Mouse (Mus musculus) heart, embryonic 12.5 days (tissue): ENCODE data around the gene Tmem138. TPM values are rescaled to one million over a fixed set of nuclear protein-coding genes. Genes with fewer than 3 reads are reported as not detected.
A peak's percentile ranks its signal among the peaks of the same experiment; 100 is the strongest.

Experiments
- ATAC-seq: fragments of 200-750 bp; cut with Nextera tagmentation; 2 replicates; pipeline ENCODE4 v1.8.0; 2017; ENCODE audit warnings: moderate TSS enrichment, moderate library complexity; ENCODE audit not compliant: insufficient number of reproducible peaks, low FRiP score
- H3K27ac ChIP-seq: fragments of 300-500 bp; sonication (generic); 2 replicates; pipeline ENCODE4 v1.5.1; 2016; ENCODE audit warnings: mild to moderate bottlenecking, moderate library complexity; ENCODE audit not compliant: poor library complexity, severe bottlenecking
- H3K27me3 ChIP-seq: fragments of 300-500 bp; sonication (generic); replicated peaks from 2 replicates; pipeline ENCODE4 v1.6.1; 2016; ENCODE audit warnings: mild to moderate bottlenecking, moderate library complexity
- H3K36me3 ChIP-seq: fragments of 300-500 bp; sonication (generic); 2 replicates; pipeline ENCODE4 v1.6.1; 2016; ENCODE audit warnings: mild to moderate bottlenecking, moderate library complexity
- H3K4me1 ChIP-seq: fragments of 300-500 bp; sonication (generic); replicated peaks from 2 replicates; pipeline ENCODE4 v1.6.1; 2016; ENCODE audit warnings: mild to moderate bottlenecking
- H3K4me2 ChIP-seq: fragments of 300-500 bp; sonication (generic); 2 replicates; pipeline ENCODE4 v1.6.1; 2016; ENCODE audit warnings: mild to moderate bottlenecking, moderate library complexity
- H3K4me3 ChIP-seq: fragments of 300-500 bp; sonication (generic); 2 replicates; pipeline ENCODE4 v1.5.1; 2016; ENCODE audit warnings: mild to moderate bottlenecking
- H3K9ac ChIP-seq: fragments of 300-500 bp; sonication (generic); 2 replicates; pipeline ENCODE4 v1.6.1; 2016; ENCODE audit warnings: mild to moderate bottlenecking, moderate library complexity
- H3K9me3 ChIP-seq: fragments of 300-500 bp; sonication (generic); replicated peaks from 2 replicates; pipeline ENCODE4 v1.6.1; 2016; ENCODE audit warnings: mild to moderate bottlenecking, moderate library complexity
- WGBS: fragments of 180-500 bp; shearing (Covaris S2); methylation state at CpG from one replicate; pipeline ENCODE4 v1.1.7; 2016; 5-methylcytosine and 5-hydroxymethylcytosine counted together
- polyA plus RNA-seq: library from polyadenylated mRNA; unstranded; fragments of >200 nt; fragmentation: Nextera tagmentation; extraction: Ambion mirVana; gene quantifications from 2 replicates; pipeline ENCODE4 v1.2.1, GENCODE M21; 2016

Tmem138 gene
- 26.2 and 26.5 TPM in 2 replicates for polyA plus RNA-seq

DNA sequence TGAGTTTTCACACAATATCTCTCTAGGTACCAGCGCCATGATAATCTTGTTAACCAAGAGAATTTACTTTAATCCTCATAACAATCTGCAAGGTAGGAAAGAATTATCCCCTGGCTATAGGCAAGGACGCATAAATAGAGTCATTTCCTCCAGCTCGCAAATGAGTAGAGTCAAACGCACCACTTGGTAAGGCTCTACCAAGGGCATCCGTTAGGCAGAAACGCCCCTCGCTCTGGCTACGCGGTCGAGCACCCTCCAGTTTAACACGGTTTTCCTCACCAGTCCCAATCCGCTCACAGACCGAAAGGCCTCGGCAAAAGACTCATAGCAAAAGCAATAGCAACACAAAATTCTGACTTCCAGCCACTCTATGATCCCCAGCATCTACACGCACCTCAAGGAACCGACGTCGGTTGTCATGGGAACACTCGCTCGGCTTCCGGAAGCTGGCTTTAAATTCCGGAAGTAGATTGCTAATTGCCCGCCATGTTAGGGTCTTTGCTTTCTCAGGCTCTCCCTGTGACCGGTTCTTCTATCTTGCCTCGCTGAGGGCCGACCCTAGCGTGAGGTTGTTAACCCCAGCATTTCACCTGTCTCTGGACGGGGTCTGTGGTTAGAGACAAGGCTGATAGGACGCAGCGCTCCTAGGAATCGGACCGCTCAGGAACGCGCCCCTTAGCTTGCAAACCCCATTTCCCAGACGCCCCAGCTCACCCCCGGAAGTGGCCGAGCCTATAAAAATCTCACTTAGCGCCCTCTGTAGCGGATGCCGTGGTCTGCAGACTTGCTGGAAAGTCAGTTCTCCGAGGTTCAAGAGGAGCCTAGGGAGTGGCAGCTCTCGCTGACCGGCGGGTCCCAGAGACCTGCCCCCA, at the start of gene Tmem138, which contains the start of gene Cyb561a3:
Gene Tmem138, minus strand, starts transcription at position 673 of the 872 bp plus-strand sequence.
Gene Cyb561a3, plus strand, starts transcription at position 483 of the 872 bp plus-strand sequence.
- Histone ChIP-seq H3K4me1 (peaks cover 16% of the 10 kb centered on the region), H3K27me3 (no peaks in the 10 kb centered on the region), H3K9me3 (no peaks in the 10 kb centered on the region), H3K4me2 (peak within 1 kb of the TSS; percentile 87), H3K9ac (peak within 1 kb of the TSS; percentile 83), H3K36me3 (peaks cover 37% of the 10 kb centered on the region), H3K27ac (peak within 1 kb of the TSS; percentile 86), H3K4me3 (peak within 1 kb of the TSS; percentile 65)
- peak; percentile 93 for ATAC-seq
- under 1% methylated on average over 44 of the region's 44 CpGs for WGBS

DNA sequence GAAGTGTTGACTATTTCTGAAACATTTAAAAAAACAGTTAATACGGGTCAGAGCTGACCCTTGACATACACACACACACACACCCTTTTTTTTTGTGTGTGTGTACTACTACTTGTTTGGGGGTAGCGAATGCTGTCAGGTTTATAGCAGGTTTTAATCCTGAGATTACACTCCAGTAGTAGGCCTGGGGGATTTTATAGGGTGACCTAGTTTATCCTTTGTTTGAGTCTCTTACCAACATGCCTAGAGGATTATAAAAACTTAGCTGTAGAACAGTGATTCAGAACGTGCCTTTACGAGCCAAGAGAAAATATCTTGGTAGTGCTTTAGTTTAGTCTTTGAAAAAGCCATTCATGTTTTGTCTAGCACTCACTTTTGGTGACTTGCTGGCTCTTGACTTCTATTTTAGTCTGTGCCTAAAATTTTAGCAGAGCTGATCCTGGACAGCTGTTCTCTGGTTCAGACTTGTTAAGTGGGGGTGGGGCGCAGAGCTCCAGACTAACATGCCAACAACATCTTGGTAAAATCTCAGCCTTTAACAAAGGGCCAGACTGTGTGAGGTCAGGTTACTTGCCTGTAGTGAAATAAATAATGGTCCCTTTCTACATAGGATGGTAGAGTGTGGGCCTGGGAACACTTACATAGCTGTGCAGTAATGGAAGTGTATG, 31.5 kb upstream of the Tmem138 start:
- Histone ChIP-seq H3K4me2 (no peak overlapping the region), H3K36me3 (peaks cover 63% of the 10 kb centered on the region), H3K27ac (no peak overlapping the region), H3K9me3 (no peaks in the 10 kb centered on the region), H3K4me3 (no peak overlapping the region), H3K4me1 (peaks cover 32% of the 10 kb centered on the region), H3K9ac (no peak overlapping the region), H3K27me3 (no peaks in the 10 kb centered on the region)
- ATAC-seq: no peak
- 84% methylated on average over 5 of the region's 5 CpGs for WGBS

DNA sequence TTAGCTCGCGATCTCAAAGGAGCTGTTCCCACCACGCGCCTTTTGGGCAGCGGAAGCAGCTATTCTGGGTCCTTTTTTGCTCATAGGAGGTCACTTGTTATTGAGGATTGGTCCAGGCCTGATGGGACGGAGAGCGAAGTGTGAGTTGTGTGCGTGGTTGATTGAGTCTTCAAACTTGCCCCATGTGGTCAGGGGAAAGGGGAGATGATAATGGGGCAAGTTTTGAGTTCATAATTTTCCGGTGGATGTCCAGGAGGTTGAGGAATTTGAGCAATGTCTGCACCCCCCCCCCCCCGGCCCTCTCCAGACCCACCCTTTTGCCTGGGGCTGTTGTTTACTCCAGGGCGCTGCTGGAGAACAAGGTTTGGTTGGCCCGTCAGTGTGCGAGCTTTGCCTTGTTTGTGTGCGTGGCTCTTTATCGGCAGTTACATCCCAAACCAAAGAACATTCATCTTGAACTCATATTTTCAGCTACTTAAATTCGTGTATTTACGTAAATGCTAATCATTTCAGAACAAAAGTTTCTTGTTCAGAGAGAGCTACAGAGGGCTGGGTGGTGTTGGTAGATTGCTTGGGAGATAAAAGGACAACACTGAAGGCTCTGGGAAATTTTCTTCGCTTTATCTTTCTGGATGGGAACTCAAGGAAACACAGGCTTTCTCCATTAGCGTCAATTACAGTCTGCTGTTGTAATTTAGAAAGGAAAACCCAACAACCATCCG, 28.9 kb upstream of the Tmem138 start:
- 4% methylated on average over 20 of the region's 20 CpGs for WGBS
- peak overlapping the region; percentile 95 for H3K9ac ChIP-seq
- peak overlapping the region; percentile 71 for H3K4me2 ChIP-seq
- peaks cover 44% of the 10 kb centered on the region for H3K4me1 ChIP-seq
- no peaks in the 10 kb centered on the region for H3K27me3 ChIP-seq
- H3K36me3 ChIP-seq: peaks cover 37% of the 10 kb centered on the region
- no peaks in the 10 kb centered on the region for H3K9me3 ChIP-seq
- ATAC-seq: peak; percentile 29; the same call in 1 of the 2 replicates
- H3K4me3 ChIP-seq: peak overlapping the region; percentile 87
- H3K27ac ChIP-seq: peak overlapping the region; percentile 90

DNA sequence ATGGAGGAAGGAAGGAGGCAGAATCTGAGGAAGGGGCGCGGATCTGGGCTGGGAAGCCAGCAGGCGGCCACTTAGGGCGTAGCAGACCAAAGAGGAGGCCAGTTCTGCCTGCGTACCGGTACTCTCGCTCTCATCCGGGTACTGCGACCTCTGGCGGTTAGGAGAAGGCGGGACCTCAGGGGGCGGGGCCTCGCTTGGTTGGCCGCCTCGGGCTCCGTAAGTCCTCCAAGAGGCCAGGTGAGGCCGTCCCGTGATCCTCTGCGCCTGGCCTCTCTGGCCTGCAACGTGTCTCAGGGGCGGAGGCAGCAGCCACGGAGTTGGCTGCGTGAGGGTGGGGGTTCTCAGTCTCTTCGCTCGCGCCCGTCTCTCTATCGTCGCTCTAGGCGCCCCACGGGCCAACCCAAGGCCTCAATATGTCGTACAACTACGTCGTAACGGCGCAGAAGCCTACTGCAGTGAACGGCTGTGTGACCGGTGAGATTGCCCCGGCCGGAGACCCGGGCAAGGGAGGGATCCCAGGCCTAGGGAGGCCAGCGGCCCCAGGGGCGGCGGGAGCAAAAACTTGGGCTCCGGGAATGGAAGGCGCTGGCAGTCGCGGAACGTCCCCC, 28.2 kb upstream of the Tmem138 start, which contains the start of the genes Ddb1 and Tkfc:
Gene Ddb1, plus strand, starts transcription at position 35 of the 608 bp plus-strand sequence.
Gene Tkfc, minus strand, starts transcription at position 362 of the 608 bp plus-strand sequence.
- H3K27me3 ChIP-seq: no peaks in the 10 kb centered on the region
- peak within 1 kb of the TSS; percentile 95 for H3K9ac ChIP-seq
- H3K4me3 ChIP-seq: peak within 1 kb of the TSS; percentile 87
- peak within 1 kb of the TSS; percentile 71 for H3K4me2 ChIP-seq
- peak within 1 kb of the TSS; percentile 91 for H3K27ac ChIP-seq
- WGBS: under 1% methylated on average over 49 of the region's 49 CpGs
- no peaks in the 10 kb centered on the region for H3K9me3 ChIP-seq
- H3K4me1 ChIP-seq: peaks cover 44% of the 10 kb centered on the region
- H3K36me3 ChIP-seq: peaks cover 31% of the 10 kb centered on the region
- peak; percentile 98 for ATAC-seq

DNA sequence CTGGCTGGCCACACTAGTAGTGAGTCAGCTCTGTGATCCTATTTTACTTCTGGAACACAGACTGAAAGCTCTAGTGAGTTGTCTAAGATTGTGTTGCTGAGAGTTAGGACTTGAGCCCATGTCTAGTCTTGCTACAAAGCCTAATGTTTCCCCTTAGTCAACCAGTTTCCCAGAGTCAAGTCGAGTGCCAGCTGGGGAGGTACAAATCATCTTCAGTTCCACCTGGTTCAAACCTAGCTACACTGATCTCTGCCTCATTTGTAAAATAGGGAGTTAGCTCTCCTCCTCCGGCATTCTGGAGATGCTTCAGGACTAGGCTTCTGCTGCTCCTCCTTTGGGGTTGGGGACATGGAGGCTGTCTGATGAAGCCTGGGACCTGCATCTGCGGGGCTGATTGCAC, 27.4 kb upstream of the Tmem138 start:
- no peak for ATAC-seq
- H3K4me1 ChIP-seq: peaks cover 44% of the 10 kb centered on the region

DNA sequence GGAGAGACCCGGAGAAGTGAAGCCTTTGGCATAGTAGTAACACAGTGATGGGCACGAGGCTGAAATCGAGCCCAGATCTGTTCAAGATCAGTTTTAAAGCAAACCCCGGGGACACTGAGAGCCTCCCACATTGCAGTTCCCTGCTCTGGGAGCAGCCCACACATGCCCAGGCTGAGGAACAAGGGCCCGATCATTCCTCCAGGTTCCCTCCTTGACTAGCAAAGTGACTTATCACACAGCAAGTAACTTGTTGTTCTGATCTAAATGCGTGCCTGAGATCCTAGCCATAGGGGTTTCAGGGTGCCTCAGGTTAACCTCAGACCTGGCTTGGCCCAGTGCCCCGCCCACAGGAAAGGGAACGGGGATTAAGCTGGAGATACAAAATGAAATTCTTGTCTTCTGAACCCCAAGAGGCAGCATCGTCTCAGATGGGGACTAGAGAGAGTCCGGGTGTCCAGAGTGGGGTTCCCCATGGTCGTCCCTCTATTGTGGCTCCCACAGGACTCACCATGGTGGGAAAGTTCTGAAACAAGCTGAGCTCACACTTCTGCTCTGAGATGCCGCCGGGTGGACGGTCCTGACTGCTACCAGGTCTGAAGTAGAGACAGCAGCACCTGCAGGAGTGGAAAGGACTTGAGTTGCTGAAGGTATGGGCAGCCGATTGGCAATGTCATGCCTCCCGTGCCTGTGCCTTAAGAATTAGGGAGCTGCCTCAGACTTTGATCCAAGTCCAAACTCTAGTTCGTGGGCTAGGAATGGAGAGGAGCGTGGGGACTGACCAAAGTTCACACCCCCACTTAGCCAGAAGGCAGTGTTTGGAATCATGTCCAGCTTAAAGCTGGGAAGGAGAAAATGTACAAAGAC, 26.7 kb upstream of the Tmem138 start:
- peaks cover 30% of the 10 kb centered on the region for H3K36me3 ChIP-seq
- H3K27ac ChIP-seq: no peak overlapping the region; the same call in 1 of the 2 replicates
- ATAC-seq: no peak
- H3K9ac ChIP-seq: peak overlapping the region; percentile 75; the same call in 1 of the 2 replicates
- WGBS: 81% methylated on average over 18 of the region's 18 CpGs
- H3K27me3 ChIP-seq: no peaks in the 10 kb centered on the region
- H3K9me3 ChIP-seq: no peaks in the 10 kb centered on the region
- H3K4me2 ChIP-seq: no peak overlapping the region; the same call in 1 of the 2 replicates
- H3K4me3 ChIP-seq: no peak overlapping the region
- H3K4me1 ChIP-seq: peaks cover 44% of the 10 kb centered on the region

More for the DNA sequence above, 27.4 kb upstream of the Tmem138 start:
- H3K27me3 ChIP-seq: no peaks in the 10 kb centered on the region
- H3K9ac ChIP-seq: peak overlapping the region; percentile 75
- H3K4me2 ChIP-seq: peak overlapping the region; percentile 71
- WGBS: 39% methylated on average over 3 of the region's 3 CpGs
- H3K27ac ChIP-seq: peak overlapping the region; percentile 91
- H3K9me3 ChIP-seq: no peaks in the 10 kb centered on the region
- peak overlapping the region; percentile 87 for H3K4me3 ChIP-seq
- H3K36me3 ChIP-seq: peaks cover 31% of the 10 kb centered on the region

DNA sequence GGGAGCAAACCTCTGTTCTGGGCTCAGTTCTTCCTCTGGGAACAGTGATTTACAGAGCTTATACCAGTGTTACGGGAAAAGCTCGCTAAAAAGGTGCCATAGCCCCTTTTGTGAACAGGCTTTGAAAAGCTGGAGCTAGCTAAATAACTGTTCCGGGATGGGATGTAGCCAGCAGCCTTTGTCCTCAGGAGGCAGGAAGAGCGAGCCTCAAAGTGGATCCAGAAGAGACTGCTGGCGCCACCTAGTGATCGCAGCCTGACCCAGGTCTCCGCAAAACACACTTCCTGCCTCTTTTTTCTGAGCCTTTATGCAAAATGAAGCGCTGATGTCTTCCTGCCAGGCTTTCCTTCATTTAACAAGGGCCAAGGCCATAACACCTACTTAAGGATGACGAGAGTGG, 25.6 kb upstream of the Tmem138 start:
- peak overlapping the region; percentile 21 for H3K4me3 ChIP-seq
- 3% methylated on average over 9 of the region's 9 CpGs for WGBS
- peak overlapping the region; percentile 65 for H3K9ac ChIP-seq
- no peaks in the 10 kb centered on the region for H3K9me3 ChIP-seq
- peak overlapping the region; percentile 87 for H3K27ac ChIP-seq
- peak; percentile 60; the same call in 1 of the 2 replicates for ATAC-seq
- H3K36me3 ChIP-seq: peaks cover 22% of the 10 kb centered on the region
- H3K4me2 ChIP-seq: peak overlapping the region; percentile 60
- H3K27me3 ChIP-seq: no peaks in the 10 kb centered on the region
- H3K4me1 ChIP-seq: peaks cover 38% of the 10 kb centered on the region

DNA sequence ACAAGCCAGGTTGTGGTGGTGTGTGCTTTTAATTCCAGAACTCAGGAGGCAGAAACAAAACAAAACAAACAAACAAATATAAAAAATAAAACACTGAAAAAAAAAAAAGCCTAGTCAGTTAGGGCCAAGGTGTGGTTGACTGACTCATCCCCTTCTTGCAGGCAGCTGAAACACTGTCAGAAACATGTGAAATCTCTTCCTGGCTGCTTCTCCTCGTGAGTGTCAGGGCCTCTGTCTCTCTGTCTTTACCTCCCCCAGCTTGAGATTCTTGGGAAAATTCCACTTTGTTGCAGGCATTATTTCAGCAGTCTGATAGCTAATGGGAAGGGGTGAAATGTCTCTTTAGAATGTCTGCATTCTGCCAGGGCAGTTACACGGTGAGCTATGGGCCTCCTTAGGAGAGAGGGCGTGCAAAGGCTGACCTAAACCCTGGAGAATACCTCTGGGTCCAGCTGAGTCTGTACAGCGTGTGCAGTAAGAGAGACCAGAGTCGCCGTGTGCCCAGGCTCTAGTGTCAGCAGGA, 25.1 kb upstream of the Tmem138 start:
- no peak for ATAC-seq
- Histone ChIP-seq H3K36me3 (peaks cover 18% of the 10 kb centered on the region; the same call in 1 of the 2 replicates), H3K4me1 (peaks cover 33% of the 10 kb centered on the region), H3K4me3 (peak overlapping the region; percentile 21), H3K4me2 (peak overlapping the region; percentile 60), H3K9me3 (no peaks in the 10 kb centered on the region), H3K9ac (peak overlapping the region; percentile 65), H3K27ac (peak overlapping the region; percentile 87), H3K27me3 (no peaks in the 10 kb centered on the region)
- 13% methylated on average over 6 of the region's 6 CpGs for WGBS

DNA sequence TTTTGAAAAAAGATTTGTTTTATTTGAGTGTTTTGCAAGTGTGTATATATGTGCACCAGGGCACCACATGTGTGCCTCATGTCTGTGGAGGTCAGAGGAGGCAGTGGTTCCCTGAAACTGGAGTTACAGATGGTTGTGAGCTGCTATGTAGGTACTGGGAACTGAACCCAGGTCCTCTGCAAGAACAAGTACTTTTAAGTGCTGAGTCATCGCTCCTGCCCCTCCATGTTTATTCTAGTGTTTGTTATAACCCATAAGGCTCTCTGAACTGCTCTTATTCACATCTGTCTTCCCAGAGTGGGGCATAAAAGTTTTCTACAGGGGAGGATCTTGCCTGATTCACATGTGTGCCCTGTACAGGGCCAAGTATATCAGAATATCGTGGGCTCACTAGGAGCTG, 22.5 kb upstream of the Tmem138 start:
- H3K4me2 ChIP-seq: no peak overlapping the region
- 90% methylated on average over 2 of the region's 2 CpGs for WGBS
- no peaks in the 10 kb centered on the region for H3K27me3 ChIP-seq
- peaks cover 22% of the 10 kb centered on the region for H3K4me1 ChIP-seq
- H3K27ac ChIP-seq: no peak overlapping the region
- no peak overlapping the region for H3K9ac ChIP-seq
- no peak for ATAC-seq
- peaks cover 38% of the 10 kb centered on the region for H3K36me3 ChIP-seq
- H3K9me3 ChIP-seq: no peaks in the 10 kb centered on the region
- H3K4me3 ChIP-seq: no peak overlapping the region
